Mouse (Mus musculus): ENCODE results near the gene Fbxw10.

- TF ChIP-seq USF1 (IDR thresholded peaks at IDR 0.05; ENCODE audit: low read depth) (no peak), POLR2A (IDR thresholded peaks at IDR 0.05; ENCODE audit: insufficient read length, low read depth) (no peak), REST (IDR thresholded peaks at IDR 0.05; ENCODE audit: insufficient read depth, insufficient read length) (no peak), TCF12 (IDR thresholded peaks at IDR 0.05; ENCODE audit: insufficient read depth, poor library complexity, severe bottlenecking) (no peak), TCF3 (IDR thresholded peaks at IDR 0.05; ENCODE audit: insufficient read length, low read depth) (no peak)
Observed at GRCm38 (mm10) chr11:62807965-62808364, 38.9 kb upstream of the Fbxw10 start.

Measured in myocyte (in vitro differentiated cells).